Mouse (Mus musculus) C2C12 (cell line): ENCODE measurements around the gene Serpina3m. TPM values are rescaled to one million over a fixed set of nuclear protein-coding genes. Genes with fewer than 3 reads are reported as not detected.
A peak's percentile ranks its signal among the peaks of the same experiment; 100 is the strongest.
"Not testable (repeated sequence)": the region's sequence is repeated elsewhere in the genome, so short reads cannot be mapped to it uniquely, and the experiment has no call there.

Experiments
- H3K27me3 ChIP-seq: one replicate; pipeline ENCODE4 v1.6.1; 2011; ENCODE audit not compliant: control insufficient read depth, insufficient read depth, insufficient read length
- H3K36me3 ChIP-seq: one replicate; pipeline ENCODE4 v1.6.1; 2011; ENCODE audit not compliant: control insufficient read depth, insufficient read depth
- H3K4me3 ChIP-seq: one replicate; pipeline ENCODE4 v1.5.1; 2011; ENCODE audit warnings: mild to moderate bottlenecking, control low read depth; ENCODE audit not compliant: poor library complexity, insufficient read depth, severe bottlenecking
- H3K79me2 ChIP-seq: one replicate; pipeline ENCODE4 v1.6.1; 2011; ENCODE audit not compliant: control insufficient read depth, insufficient read depth
- H3K79me3 ChIP-seq: one replicate; pipeline ENCODE4 v1.6.1; 2011; ENCODE audit warnings: low read depth, control low read depth
- H3ac ChIP-seq: one replicate; pipeline ENCODE3; 2011; ENCODE audit warnings: low read depth; ENCODE audit not compliant: control insufficient read depth, insufficient read length
- CEBPB ChIP-seq: IDR thresholded peaks from one replicate; pipeline ENCODE4 v1.6.1; 2011; ENCODE audit warnings: low read depth, mild to moderate bottlenecking, control low read depth, moderate library complexity
- CTCF ChIP-seq: IDR thresholded peaks from one replicate; pipeline ENCODE4 v1.5.1; 2011; ENCODE audit not compliant: control insufficient read depth, insufficient read depth, insufficient read length
- FOSL1 ChIP-seq: IDR thresholded peaks from one replicate; pipeline ENCODE4 v1.8.0; 2011; ENCODE audit warnings: mild to moderate bottlenecking, low read length; ENCODE audit not compliant: poor library complexity, insufficient read depth, severe bottlenecking
- MAX ChIP-seq: IDR thresholded peaks from one replicate; pipeline ENCODE4 v1.6.1; 2011; ENCODE audit warnings: mild to moderate bottlenecking, control low read depth
- MYOD1 ChIP-seq: IDR thresholded peaks from one replicate; pipeline ENCODE4 v1.6.1; 2011; ENCODE audit warnings: low read depth; ENCODE audit not compliant: control insufficient read depth, insufficient read length
- MYOG ChIP-seq: IDR thresholded peaks from one replicate; pipeline ENCODE4 v1.6.1; 2011; ENCODE audit not compliant: control insufficient read depth, insufficient read length; ENCODE audit errors: extremely low read depth
- USF1 ChIP-seq: IDR thresholded peaks from one replicate; pipeline ENCODE4 v1.6.1; 2011; ENCODE audit warnings: low read depth, mild to moderate bottlenecking, control low read depth, moderate library complexity
- polyA plus RNA-seq: library from polyadenylated mRNA; unstranded; fragments of >200 nt; fragmentation: generic; extraction: Trizol; gene quantifications from one replicate; pipeline ENCODE4 v1.2.1, GENCODE M21; 2012; ENCODE audit warnings: missing spikeins

Serpina3m gene
- polyA plus RNA-seq, 1 experiment, result not detected

DNA sequence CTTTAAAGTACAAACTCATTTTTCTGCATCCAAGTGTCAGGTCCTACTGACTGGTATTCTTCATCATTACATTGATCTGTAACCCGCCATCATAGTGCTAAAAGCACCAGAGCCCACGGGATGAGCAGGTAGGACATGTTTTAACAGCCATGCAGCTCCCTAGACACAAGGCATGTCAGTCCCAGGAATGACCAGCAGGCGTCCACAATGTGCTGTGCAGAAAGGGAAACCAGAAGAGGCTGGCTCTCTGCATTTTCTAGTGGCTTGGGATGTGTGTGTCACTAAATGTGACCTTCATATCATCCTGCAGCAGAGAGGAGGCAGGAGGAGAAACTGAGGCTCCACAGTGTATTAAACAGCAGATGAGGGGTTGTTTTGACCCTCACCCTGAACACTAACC lies 13.5 kb downstream of the Serpina3m start:
- peak; percentile 19 for TF ChIP-seq CTCF
- not testable (repeated sequence) for H3K4me3 ChIP-seq

DNA sequence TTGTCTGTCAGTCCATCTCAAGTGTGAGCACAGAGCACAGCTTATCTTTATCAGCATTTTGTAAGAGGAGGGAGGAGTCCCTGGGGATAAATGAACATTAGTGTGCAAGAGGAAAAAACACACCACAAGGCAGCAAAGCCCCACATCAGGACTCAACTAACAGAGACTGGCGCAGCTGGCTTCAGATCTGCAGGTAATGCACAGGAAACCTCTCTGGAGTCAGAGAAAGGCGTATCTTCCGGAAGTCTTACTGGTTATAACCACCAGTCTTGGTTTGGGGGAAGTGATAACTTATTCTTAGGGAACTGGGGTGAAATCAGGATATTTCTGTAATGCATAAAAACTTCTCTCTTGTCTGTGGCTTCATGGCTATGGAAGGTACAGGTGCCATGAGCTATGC lies 17.7 kb downstream of the Serpina3m start:
- H3K36me3 ChIP-seq, result no peaks in the 10 kb centered on the region
- TF ChIP-seq CTCF (no peak), MYOD1 (no peak), CEBPB (no peak)
- no peaks in the 10 kb centered on the region for H3K27me3 ChIP-seq
- no peak overlapping the region for H3ac ChIP-seq
- H3K79me2 ChIP-seq, result no peaks in the 10 kb centered on the region
- no peak overlapping the region for H3K4me3 ChIP-seq
- no peaks in the 10 kb centered on the region for H3K79me3 ChIP-seq

More for the DNA sequence above, 13.5 kb downstream of the Serpina3m start:
- H3K27me3 ChIP-seq, H3ac ChIP-seq, H3K79me2 ChIP-seq, H3K36me3 ChIP-seq, H3K79me3 ChIP-seq: not testable (repeated sequence)

DNA sequence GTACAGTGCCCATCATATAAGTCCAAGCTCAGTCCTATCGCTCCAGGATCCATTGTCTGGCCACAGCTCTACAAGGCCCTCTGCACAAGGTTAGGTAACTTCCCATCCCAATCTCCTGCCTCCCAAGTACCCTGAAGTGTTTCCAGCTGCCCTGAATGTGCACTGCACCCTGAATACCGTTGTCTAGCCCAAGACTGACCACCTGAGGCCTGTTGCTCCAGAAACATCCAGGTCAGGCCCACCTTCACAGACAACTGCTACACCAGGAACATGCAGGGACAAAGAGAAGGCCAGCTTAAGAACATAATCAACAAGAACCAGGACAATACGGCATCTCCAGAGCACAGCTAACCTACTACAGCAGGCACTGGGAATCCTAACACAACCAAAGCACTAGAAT lies 31.7 kb downstream of the Serpina3m start:
- H3K79me3 ChIP-seq, result no peaks in the 10 kb centered on the region
- no peaks in the 10 kb centered on the region for H3K79me2 ChIP-seq
- TF ChIP-seq USF1 (no peak), CEBPB (no peak), CTCF (no peak), FOSL1 (no peak), MYOG (no peak), MAX (no peak), MYOD1 (no peak)
- H3K36me3 ChIP-seq, result no peaks in the 10 kb centered on the region
- H3K4me3 ChIP-seq, result no peak overlapping the region
- no peak overlapping the region for H3ac ChIP-seq
- H3K27me3 ChIP-seq, result no peaks in the 10 kb centered on the region

DNA sequence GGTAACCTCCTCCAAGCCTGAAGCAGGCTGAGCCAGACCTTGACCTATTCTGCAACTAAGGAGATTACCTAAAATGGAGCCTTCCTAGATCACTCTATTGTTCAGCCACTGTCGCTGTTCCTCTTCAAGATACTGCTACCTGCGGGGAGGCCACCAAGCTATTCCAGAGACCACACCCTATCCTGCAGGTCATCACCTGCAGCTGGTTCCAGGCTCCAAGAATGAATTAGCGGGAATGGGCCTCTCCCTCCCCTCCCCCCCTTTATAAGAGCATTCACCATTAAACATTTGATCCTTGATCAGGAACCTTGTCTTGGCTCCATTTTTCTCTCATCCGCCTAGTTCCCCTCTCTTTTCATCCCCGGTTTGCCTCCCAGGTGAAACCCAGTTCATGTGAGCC lies 38.9 kb downstream of the Serpina3m start:
- H3K4me3 ChIP-seq, H3K36me3 ChIP-seq, H3K79me3 ChIP-seq: not testable (repeated sequence)

DNA sequence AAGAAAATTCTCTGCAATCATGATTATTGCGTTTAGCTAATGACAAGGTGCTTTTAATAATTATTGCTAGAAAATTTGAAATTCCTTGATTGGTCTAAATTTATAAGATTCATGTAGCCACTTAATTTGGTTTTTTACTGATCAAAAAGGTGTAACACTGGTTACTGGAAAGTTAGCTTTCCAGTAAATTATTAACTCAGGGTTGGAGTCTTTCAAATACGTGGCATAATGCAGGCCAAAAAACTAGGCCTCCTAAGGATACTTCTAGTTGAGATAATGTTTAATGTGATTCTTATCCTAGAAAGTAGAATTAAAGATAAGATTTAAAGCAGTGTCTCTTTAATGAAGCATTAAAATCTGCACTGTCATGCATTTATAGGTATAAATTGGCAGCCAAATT lies 40.1 kb downstream of the Serpina3m start:
- not testable (repeated sequence) for H3ac ChIP-seq, H3K36me3 ChIP-seq, H3K79me2 ChIP-seq, H3K79me3 ChIP-seq, H3K4me3 ChIP-seq, H3K27me3 ChIP-seq

More for the DNA sequence above, 38.9 kb downstream of the Serpina3m start:
- H3K27me3 ChIP-seq, H3ac ChIP-seq, H3K79me2 ChIP-seq: not testable (repeated sequence)

DNA sequence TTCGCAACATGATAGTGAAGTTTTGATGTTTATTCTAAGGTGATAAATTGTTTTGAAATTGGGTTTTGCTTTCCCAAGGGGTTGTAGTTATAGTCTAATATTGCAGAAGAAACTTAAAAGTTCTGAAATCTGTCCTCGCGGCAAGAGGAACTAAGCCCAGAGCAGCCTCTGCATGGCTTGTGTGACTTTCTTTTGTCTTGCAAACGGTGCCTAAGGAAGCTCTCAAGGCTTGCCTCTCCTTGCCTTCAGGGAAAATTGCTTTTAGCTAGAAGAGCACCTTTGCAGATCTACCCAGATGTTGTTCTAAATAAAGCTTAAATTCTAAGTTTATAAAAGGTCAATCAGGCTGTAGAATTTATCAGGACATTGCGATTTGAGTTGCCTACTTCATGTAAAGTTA lies 40.5 kb downstream of the Serpina3m start:
- not testable (repeated sequence) for H3K79me2 ChIP-seq, H3K4me3 ChIP-seq, H3K36me3 ChIP-seq, H3K79me3 ChIP-seq, H3K27me3 ChIP-seq, H3ac ChIP-seq

DNA sequence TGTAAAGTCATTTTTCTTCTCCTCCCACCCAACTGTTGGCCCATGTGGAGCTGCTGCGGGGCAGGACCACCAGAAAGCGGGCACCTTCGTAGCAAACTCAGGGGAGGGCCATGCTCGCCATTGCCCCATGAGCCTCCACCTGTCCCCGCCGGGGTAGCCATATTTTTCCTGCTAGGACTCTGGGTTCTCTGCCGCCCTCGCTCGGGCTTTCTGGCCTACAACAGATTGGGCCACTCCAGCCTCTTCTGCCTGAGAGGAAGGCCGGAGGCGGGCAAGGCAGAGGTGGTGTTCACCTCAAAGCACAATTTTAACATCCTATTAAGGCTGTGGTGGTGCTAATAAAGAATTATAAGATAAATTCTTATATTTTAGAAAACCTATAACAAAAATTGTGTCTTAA lies 41.6 kb downstream of the Serpina3m start:
- Histone ChIP-seq H3K4me3 (no peak overlapping the region), H3K79me2 (no peaks in the 10 kb centered on the region), H3K27me3 (no peaks in the 10 kb centered on the region), H3K79me3 (no peaks in the 10 kb centered on the region), H3K36me3 (no peaks in the 10 kb centered on the region), H3ac (no peak overlapping the region)
- TF ChIP-seq MAX (no peak), MYOG (no peak), CEBPB (no peak), FOSL1 (no peak), MYOD1 (no peak), CTCF (no peak), USF1 (no peak)

DNA sequence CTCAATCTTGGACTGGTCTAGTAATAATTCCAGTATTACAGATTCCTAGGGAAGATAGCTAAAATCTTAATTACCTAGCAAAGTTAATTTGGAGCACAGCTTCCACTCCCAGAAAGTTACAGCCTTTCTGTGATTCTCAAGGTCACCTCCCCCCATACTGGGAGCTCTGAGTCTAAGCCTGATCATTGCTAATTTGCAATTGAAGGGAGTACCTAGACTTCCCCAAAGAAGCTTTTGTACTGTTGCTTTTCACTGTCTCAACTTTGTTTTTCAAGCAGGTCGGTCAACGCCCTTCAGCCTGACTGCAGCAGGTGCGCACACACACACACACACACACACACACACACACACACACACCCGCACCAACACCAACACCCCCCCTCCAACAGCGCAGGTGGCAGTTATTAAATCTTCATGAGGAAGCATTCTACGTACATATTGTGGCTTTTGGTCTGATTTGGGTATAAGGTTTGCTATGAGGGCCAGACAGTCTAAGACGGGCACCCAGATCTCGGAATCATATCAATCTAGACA lies 42.9 kb downstream of the Serpina3m start:
- H3K79me2 ChIP-seq, H3K27me3 ChIP-seq, H3K4me3 ChIP-seq, H3ac ChIP-seq, H3K36me3 ChIP-seq, H3K79me3 ChIP-seq: not testable (repeated sequence)

DNA sequence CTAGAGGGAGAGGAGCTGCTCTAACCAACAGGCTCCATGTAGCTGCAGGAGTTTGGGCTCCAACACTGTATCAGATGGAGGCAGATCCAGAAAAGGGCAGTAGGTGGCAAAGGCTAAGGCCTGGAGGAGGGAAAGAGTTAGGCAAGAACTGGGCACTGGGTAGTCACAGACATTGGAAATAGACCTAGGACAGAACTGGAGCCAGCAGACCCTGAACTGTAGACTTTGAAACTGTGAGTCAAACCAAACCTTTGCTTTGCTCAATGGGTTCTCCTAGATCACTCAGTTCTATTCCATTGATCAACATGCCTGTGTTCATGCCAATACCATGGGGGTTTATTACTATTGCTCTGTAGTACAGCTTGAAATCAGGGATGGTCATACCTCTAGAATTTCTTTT lies 47.7 kb downstream of the Serpina3m start:
- H3K79me2 ChIP-seq, H3K4me3 ChIP-seq, H3ac ChIP-seq, H3K79me3 ChIP-seq, H3K27me3 ChIP-seq, H3K36me3 ChIP-seq: not testable (repeated sequence)

DNA sequence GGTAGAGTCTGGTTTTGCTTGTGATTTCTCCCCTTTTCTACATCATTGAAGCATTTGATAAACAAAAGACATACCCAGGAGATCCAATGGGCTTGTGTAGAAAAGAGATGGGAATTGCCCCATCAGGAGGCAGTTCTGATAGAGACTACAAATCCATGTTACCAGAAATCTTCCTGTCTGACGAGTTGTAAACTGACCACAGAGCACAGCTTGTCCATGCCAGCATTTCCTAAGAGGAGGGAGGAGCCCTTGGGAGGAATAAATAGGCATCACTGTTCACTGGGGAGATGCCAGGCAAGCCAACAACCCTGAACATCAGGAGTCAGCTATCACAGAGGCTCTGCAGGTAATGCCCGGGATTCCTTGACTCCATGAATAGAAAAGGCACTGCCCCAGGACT lies 48.6 kb downstream of the Serpina3m start:
- not testable (repeated sequence) for H3K4me3 ChIP-seq, H3ac ChIP-seq, H3K79me3 ChIP-seq, H3K27me3 ChIP-seq, H3K79me2 ChIP-seq, H3K36me3 ChIP-seq
